Mouse (Mus musculus) embryo, embryonic 9.5 days (tissue): ENCODE measurements at regions not wholly inside any gene's neighbourhood (a gene's known extent, or its start where the extent isn't known, plus 50 kb on each side); places are given as distances from the start of the nearest gene placed in this dataset.

Experiments
- DNase-seq: peaks from one replicate; pipeline ENCODE4 v3.0.0-alpha.2; 2017; ENCODE audit errors: extremely low spot score

GRCm38 (mm10) chr1:185151130-185151799 is 52.7 kb upstream of the Rab3gap2 start:
- DNase-seq = no peak

- no peak for DNase-seq
These were observed 53.3 kb upstream of the Rab3gap2 start for GRCm38 (mm10) chr1:185150431-185151129.

- DNase-seq = no peak
These were observed 59.1 kb upstream of the Rab3gap2 start for GRCm38 (mm10) chr1:185144791-185145190.

GRCm38 (mm10) chr1:185144006-185144405 is 59.9 kb upstream of the Rab3gap2 start:
- no peak for DNase-seq

GRCm38 (mm10) chr1:185140317-185140716 is 63.6 kb upstream of the Rab3gap2 start:
- DNase-seq = no peak

- no peak for DNase-seq
These were observed 75.7 kb upstream of the Rab3gap2 start for GRCm38 (mm10) chr1:185128209-185128608.

- DNase-seq = no peak
These were observed 78.1 kb upstream of the Rab3gap2 start for GRCm38 (mm10) chr1:185125737-185126286.

GRCm38 (mm10) chr1:185121552-185121951 is 82.4 kb upstream of the Rab3gap2 start:
- no peak for DNase-seq

- no peak for DNase-seq
These were observed 83.5 kb upstream of the Rab3gap2 start for GRCm38 (mm10) chr1:185120416-185120815.

GRCm38 (mm10) chr1:185117711-185118110 is 86.2 kb upstream of the Rab3gap2 start:
- DNase-seq = no peak

- no peak for DNase-seq
These were observed 90.2 kb upstream of the Rab3gap2 start for GRCm38 (mm10) chr1:185113687-185114086.

- DNase-seq = no peak
These were observed 91.9 kb upstream of the Rab3gap2 start for GRCm38 (mm10) chr1:185112017-185112399.

- no peak for DNase-seq
These were observed 92.4 kb upstream of the Rab3gap2 start for GRCm38 (mm10) chr1:185111347-185112016.

- peak; percentile 34 for DNase-seq
These were observed 98.7 kb upstream of the Rab3gap2 start for GRCm38 (mm10) chr1:185104945-185105884.

GRCm38 (mm10) chr1:185103803-185104202 is 100.1 kb upstream of the Rab3gap2 start:
- no peak for DNase-seq

GRCm38 (mm10) chr1:185098975-185099958 is 99.9 kb upstream of the Mark1 start:
- peak; percentile 31 for DNase-seq

- peak; percentile 22 for DNase-seq
These were observed 99.0 kb upstream of the Mark1 start for GRCm38 (mm10) chr1:185098195-185098974.

- DNase-seq = no peak
These were observed 97.4 kb upstream of the Mark1 start for GRCm38 (mm10) chr1:185096741-185097140.

GRCm38 (mm10) chr1:185092757-185093156 is 93.4 kb upstream of the Mark1 start:
- DNase-seq = no peak
